Mouse (Mus musculus): ENCODE measurements around the gene Olfr633. TPM values are rescaled to one million over a fixed set of nuclear protein-coding genes. Genes with fewer than 3 reads are reported as not detected.
"Not testable (repeated sequence)": the region's sequence is repeated elsewhere in the genome, so short reads cannot be mapped to it uniquely, and the experiment has no call there.

Olfr633 gene
- polyA plus RNA-seq (2012; rRNA removed), result not detected in 2 replicates

- DNase-seq (ENCODE audit: low spot score), result no peak
Measured at GRCm38 (mm10) chr7:103944137-103944536, at the start of gene Olfr633. Olfr633 (plus strand) TSS chr7:103944437.

- DNase-seq (ENCODE audit: low spot score), result no peak
Measured at GRCm38 (mm10) chr7:103903187-103903586, 41.0 kb upstream of the Olfr633 start, which contains the start of gene Olfr65. Olfr65 (plus strand) TSS chr7:103903487.

GRCm38 (mm10) chr7:103910047-103910446 lies 34.2 kb upstream of the Olfr633 start:
- no peak for DNase-seq (ENCODE audit: low spot score)

GRCm38 (mm10) chr7:103912969-103913511 lies 31.2 kb upstream of the Olfr633 start:
- no peak for DNase-seq (ENCODE audit: low spot score)

- DNase-seq (ENCODE audit: low spot score), result no peak
Measured at GRCm38 (mm10) chr7:103915338-103915737, 28.9 kb upstream of the Olfr633 start.

GRCm38 (mm10) chr7:103928525-103928924 lies 15.7 kb upstream of the Olfr633 start, which contains the start of gene Olfr631:
Olfr631 (plus strand) TSS chr7:103928825.
- DNase-seq (ENCODE audit: low spot score), result no peak

- no peak for DNase-seq (ENCODE audit: low spot score)
Measured at GRCm38 (mm10) chr7:103934264-103934663, 10.0 kb upstream of the Olfr633 start, which contains the start of gene Olfr632. Olfr632 (plus strand) TSS chr7:103934347.

- no peak for DNase-seq (ENCODE audit: low spot score)
Measured at GRCm38 (mm10) chr7:103942730-103943129, 1.5 kb upstream of the Olfr633 start.

GRCm38 (mm10) chr7:103966873-103967272 lies 22.6 kb downstream of the Olfr633 start:
- not testable (repeated sequence) for DNase-seq (ENCODE audit: low spot score)

GRCm38 (mm10) chr7:103970852-103971251 lies 26.6 kb downstream of the Olfr633 start, which contains the start of gene Olfr635:
Olfr635 (plus strand) TSS chr7:103971152.
- DNase-seq (ENCODE audit: low spot score), result no peak

GRCm38 (mm10) chr7:103971782-103972181 lies 27.5 kb downstream of the Olfr633 start:
- no peak for DNase-seq (ENCODE audit: low spot score)

GRCm38 (mm10) chr7:103998446-103998845 lies 54.2 kb downstream of the Olfr633 start, which contains the start of gene Olfr638:
Olfr638 (plus strand) TSS chr7:103998746.
- no peak for DNase-seq (ENCODE audit: low spot score)

Other genes starting within 250 kb of the Olfr633 start
- gene Olfr243, start 229.8 kb upstream of the Olfr633 start, polyA plus RNA-seq (2012; rRNA removed), result not detected in 2 replicates
- gene Olfr628, start 214.1 kb upstream of the Olfr633 start, polyA plus RNA-seq (2012; rRNA removed), result not detected in 2 replicates
- not detected in 2 replicates for gene Olfr629, start 199.5 kb upstream of the Olfr633 start, polyA plus RNA-seq (2012; rRNA removed)
- not detected in 2 replicates for gene Olfr630, start 187.1 kb upstream of the Olfr633 start, polyA plus RNA-seq (2012; rRNA removed)
- not detected in 2 replicates for gene Olfr69, start 172.8 kb upstream of the Olfr633 start, polyA plus RNA-seq (2012; rRNA removed)
- not detected in 2 replicates for gene Olfr68, start 164.7 kb upstream of the Olfr633 start, polyA plus RNA-seq (2012; rRNA removed)
- gene Olfr67, start 152.6 kb upstream of the Olfr633 start, polyA plus RNA-seq (2012; rRNA removed), result not detected in 2 replicates
- 33.8 and 35.3 TPM in 2 replicates for gene Hbb-bt, start 130.4 kb upstream of the Olfr633 start, polyA plus RNA-seq (2012; rRNA removed)
- gene Hbb-bs, start 116.3 kb upstream of the Olfr633 start, polyA plus RNA-seq (2012; rRNA removed), result 257 and 296 TPM in 2 replicates
- gene Hbb-bh2, start 103.9 kb upstream of the Olfr633 start, polyA plus RNA-seq (2012; rRNA removed), result not detected in 2 replicates
- gene Hbb-bh1, start 101.3 kb upstream of the Olfr633 start, polyA plus RNA-seq (2012; rRNA removed), result 0.15 and 0.18 TPM in 2 replicates
- gene Hbb-y, start 91.2 kb upstream of the Olfr633 start, polyA plus RNA-seq (2012; rRNA removed), result 0.29 and 0.55 TPM in 2 replicates
- gene Olfr66, start 58.2 kb upstream of the Olfr633 start, polyA plus RNA-seq (2012; rRNA removed), result not detected in 2 replicates
- gene Olfr64, start 50.0 kb upstream of the Olfr633 start, polyA plus RNA-seq (2012; rRNA removed), result not detected in 2 replicates
- gene Olfr65, start 41.0 kb upstream of the Olfr633 start, polyA plus RNA-seq (2012; rRNA removed), result not detected in 2 replicates
- gene Olfr631, start 15.6 kb upstream of the Olfr633 start, polyA plus RNA-seq (2012; rRNA removed), result not detected in 2 replicates
- not detected in 2 replicates for gene Olfr632, start 10.1 kb upstream of the Olfr633 start, polyA plus RNA-seq (2012; rRNA removed)
- gene Olfr635, start 26.7 kb downstream of the Olfr633 start, polyA plus RNA-seq (2012; rRNA removed), result not detected in 2 replicates
- not detected in 2 replicates for gene Olfr638, start 54.3 kb downstream of the Olfr633 start, polyA plus RNA-seq (2012; rRNA removed)
- gene Olfr639, start 72.9 kb downstream of the Olfr633 start, polyA plus RNA-seq (2012; rRNA removed), result not detected in 2 replicates
- not detected in 2 replicates for gene Olfr640, start 81.1 kb downstream of the Olfr633 start, polyA plus RNA-seq (2012; rRNA removed)
- gene Olfr641, start 91.0 kb downstream of the Olfr633 start, polyA plus RNA-seq (2012; rRNA removed), result not detected in 2 replicates
- not detected in 2 replicates for gene Olfr642, start 108.2 kb downstream of the Olfr633 start, polyA plus RNA-seq (2012; rRNA removed)
- not detected in 2 replicates for gene 4930516K23Rik, start 117.0 kb downstream of the Olfr633 start, polyA plus RNA-seq (2012; rRNA removed)
- gene Olfr644, start 127.4 kb downstream of the Olfr633 start, polyA plus RNA-seq (2012; rRNA removed), result not detected in 2 replicates
- gene Olfr645, start 141.0 kb downstream of the Olfr633 start, polyA plus RNA-seq (2012; rRNA removed), result not detected in 2 replicates
- not detected in 2 replicates for gene Olfr646, start 160.4 kb downstream of the Olfr633 start, polyA plus RNA-seq (2012; rRNA removed)
- not detected in 2 replicates for gene Ubqln5, start 185.4 kb downstream of the Olfr633 start, polyA plus RNA-seq (2012; rRNA removed)
- gene Olfr643, start 193.0 kb downstream of the Olfr633 start, polyA plus RNA-seq (2012; rRNA removed), result not detected in 2 replicates
- gene Ubqln3, start 198.8 kb downstream of the Olfr633 start, polyA plus RNA-seq (2012; rRNA removed), result not detected in 2 replicates
- not detected in 2 replicates for gene Ubqlnl, start 206.1 kb downstream of the Olfr633 start, polyA plus RNA-seq (2012; rRNA removed)
- gene Olfm5, start 220.4 kb downstream of the Olfr633 start, polyA plus RNA-seq (2012; rRNA removed), result not detected in 2 replicates
- 0.03 and 0.07 TPM in 2 replicates for gene Olfr648, start 239.0 kb downstream of the Olfr633 start, polyA plus RNA-seq (2012; rRNA removed)